Mouse (Mus musculus): ENCODE results near the gene D17Wsu92e. TPM values are rescaled to one million over a fixed set of nuclear protein-coding genes. Genes with fewer than 3 reads are reported as not detected.

The D17Wsu92e gene
- polyA plus RNA-seq, 1 experiment from 2014 or later: 10.9 TPM

DNA sequence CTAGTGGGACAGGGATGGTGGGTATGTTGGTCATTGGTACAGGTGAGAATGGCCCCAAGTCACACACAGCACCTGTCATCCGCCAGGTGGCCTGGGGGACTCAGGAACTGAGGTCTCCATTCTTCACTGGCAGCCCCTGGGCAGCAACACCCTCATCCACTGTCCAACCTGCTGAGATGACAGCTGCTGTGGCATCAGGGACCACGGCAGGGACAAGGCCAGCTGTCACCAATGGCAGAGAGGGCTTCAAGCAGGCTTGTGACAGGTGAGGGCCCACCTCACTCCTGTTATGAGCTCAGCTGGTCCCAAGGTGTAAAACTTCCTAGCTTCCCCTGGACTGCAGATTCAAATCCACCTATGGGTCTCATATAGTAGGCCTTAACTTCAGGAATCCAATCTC, 72.3 kb downstream of the D17Wsu92e start:
- H3K36me3 ChIP-seq (ENCODE audit: control insufficient read depth, insufficient read depth, low read length): no peaks in the 10 kb centered on the region
- H3K9me3 ChIP-seq (ENCODE audit: control insufficient read depth, low read length): no peaks in the 10 kb centered on the region
- H3K4me3 ChIP-seq (ENCODE audit: low read depth, low read length): no peak overlapping the region
- no peak for ATAC-seq (ENCODE audit: low FRiP score)
- no peak overlapping the region for H3K4me2 ChIP-seq (replicated peaks; ENCODE audit: low read depth, low read length)
- 85% methylated on average over 2 of the region's 2 CpGs for WGBS
- no peak overlapping the region for H3K9ac ChIP-seq (ENCODE audit: low read depth, low read length)
- no peak for DNase-seq (ENCODE audit: low spot score)
- no peak overlapping the region for H3K27ac ChIP-seq (ENCODE audit: low read depth, low read length)
- no peaks in the 10 kb centered on the region for H3K27me3 ChIP-seq (ENCODE audit: control insufficient read depth, insufficient read depth, low read length)
- H3K4me1 ChIP-seq (replicated peaks; ENCODE audit: control insufficient read depth, insufficient read depth, low read length): no peaks in the 10 kb centered on the region

DNA sequence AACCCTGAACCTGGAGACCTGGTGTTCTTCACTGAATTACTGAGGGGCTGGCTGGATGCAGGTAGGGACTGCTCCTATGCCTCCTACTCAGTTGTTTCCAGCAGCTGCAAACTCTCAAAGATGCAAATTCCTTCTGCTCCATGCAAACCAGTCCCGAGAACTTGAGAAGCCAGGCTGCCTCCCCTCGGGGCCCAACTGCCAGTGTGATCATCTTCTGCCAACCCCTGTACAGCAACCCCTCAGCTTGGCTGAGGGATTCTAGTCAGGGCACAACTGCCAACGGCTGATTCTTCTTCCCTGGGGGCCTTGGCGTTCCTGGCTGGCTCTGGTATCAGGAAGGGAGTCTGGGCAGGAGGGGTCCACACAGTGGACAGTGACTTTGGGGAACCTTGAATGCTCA, 74.0 kb downstream of the D17Wsu92e start:
- 71% methylated on average over 4 of the region's 4 CpGs for WGBS
- no peak for ATAC-seq (ENCODE audit: low FRiP score)
- no peaks in the 10 kb centered on the region for H3K27me3 ChIP-seq (ENCODE audit: control insufficient read depth, insufficient read depth, low read length)
- DNase-seq (ENCODE audit: low spot score): no peak
- H3K9me3 ChIP-seq (ENCODE audit: control insufficient read depth, low read length): no peaks in the 10 kb centered on the region
- no peak overlapping the region for H3K4me2 ChIP-seq (replicated peaks; ENCODE audit: low read depth, low read length)
- no peak overlapping the region for H3K9ac ChIP-seq (ENCODE audit: low read depth, low read length)
- no peaks in the 10 kb centered on the region for H3K36me3 ChIP-seq (ENCODE audit: control insufficient read depth, insufficient read depth, low read length)
- H3K4me3 ChIP-seq (ENCODE audit: low read depth, low read length): no peak overlapping the region
- H3K27ac ChIP-seq (ENCODE audit: low read depth, low read length): no peak overlapping the region
- no peaks in the 10 kb centered on the region for H3K4me1 ChIP-seq (replicated peaks; ENCODE audit: control insufficient read depth, insufficient read depth, low read length)

DNA sequence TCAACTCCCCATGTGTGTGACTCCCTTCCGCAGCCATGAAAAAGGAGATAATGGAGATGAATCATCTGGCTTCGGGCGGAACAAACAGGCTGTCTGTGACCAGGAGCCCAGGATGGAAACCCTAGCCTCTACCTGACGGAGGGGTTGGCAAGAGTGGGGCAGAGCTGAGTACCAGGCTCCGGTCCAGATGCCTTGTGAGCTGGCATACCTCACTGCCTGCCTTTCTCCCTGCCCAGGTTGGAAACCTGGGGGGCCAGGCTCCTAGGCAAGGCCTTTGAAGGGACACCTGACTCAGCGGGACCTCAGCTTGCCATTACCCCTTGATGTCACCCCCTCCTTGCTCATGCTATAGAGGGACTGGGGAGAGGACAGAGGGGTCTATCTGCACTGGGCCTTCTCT, 79.5 kb downstream of the D17Wsu92e start:
- H3K9me3 ChIP-seq (ENCODE audit: control insufficient read depth, low read length): no peaks in the 10 kb centered on the region
- no peak overlapping the region for H3K27ac ChIP-seq (ENCODE audit: low read depth, low read length)
- WGBS: 95% methylated on average over 6 of the region's 6 CpGs
- no peak for DNase-seq (ENCODE audit: low spot score)
- no peaks in the 10 kb centered on the region for H3K27me3 ChIP-seq (ENCODE audit: control insufficient read depth, insufficient read depth, low read length)
- no peak for ATAC-seq (ENCODE audit: low FRiP score)
- H3K4me3 ChIP-seq (ENCODE audit: low read depth, low read length): no peak overlapping the region
- no peaks in the 10 kb centered on the region for H3K36me3 ChIP-seq (ENCODE audit: control insufficient read depth, insufficient read depth, low read length)
- H3K4me2 ChIP-seq (replicated peaks; ENCODE audit: low read depth, low read length): no peak overlapping the region
- H3K9ac ChIP-seq (ENCODE audit: low read depth, low read length): no peak overlapping the region
- no peaks in the 10 kb centered on the region for H3K4me1 ChIP-seq (replicated peaks; ENCODE audit: control insufficient read depth, insufficient read depth, low read length)

DNA sequence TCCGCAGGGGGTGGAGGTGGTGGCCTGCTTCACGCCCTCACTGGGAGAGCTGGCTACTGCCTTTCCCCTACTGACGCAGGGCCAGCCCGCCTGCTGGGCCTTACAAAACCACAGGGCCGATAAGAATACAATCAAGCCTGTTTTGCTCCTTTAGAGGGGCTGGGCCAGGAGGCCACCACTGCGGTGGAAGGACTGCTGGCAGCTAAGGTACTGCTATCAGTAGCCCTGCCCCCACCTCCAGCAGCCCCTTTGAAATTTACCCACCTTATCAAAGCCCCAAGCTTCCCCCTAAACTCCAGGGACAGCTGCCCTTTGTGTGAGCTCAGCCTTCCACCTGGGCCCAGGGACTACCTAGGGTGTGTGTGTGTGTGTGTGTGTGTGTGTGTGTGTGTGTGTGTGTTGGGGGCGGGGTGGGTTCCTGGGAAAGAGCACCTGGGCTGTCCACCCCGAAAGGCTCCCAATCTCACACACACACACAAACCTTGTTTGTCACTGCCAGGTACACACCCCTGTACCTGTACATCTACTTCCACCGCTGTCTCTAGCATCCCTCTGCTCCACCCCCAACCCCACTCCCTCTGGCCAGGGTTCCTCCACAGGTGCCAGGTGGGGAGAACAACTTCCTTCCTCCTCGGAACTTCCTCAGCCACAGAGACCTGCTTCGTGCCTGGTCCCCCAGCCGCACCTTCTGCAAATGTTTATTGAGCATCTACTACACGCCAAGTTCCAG, 85.9 kb downstream of the D17Wsu92e start:
- Histone ChIP-seq H3K4me3 (ENCODE audit: low read depth, low read length) (no peak overlapping the region), H3K4me2 (replicated peaks; ENCODE audit: low read depth, low read length) (no peak overlapping the region), H3K4me1 (replicated peaks; ENCODE audit: control insufficient read depth, insufficient read depth, low read length) (0 out of 2 replicates have a peak, but pooled peaks cover 2% of the 10 kb centered on the region), H3K9me3 (ENCODE audit: control insufficient read depth, low read length) (no peaks in the 10 kb centered on the region), H3K36me3 (ENCODE audit: control insufficient read depth, insufficient read depth, low read length) (no peaks in the 10 kb centered on the region), H3K9ac (ENCODE audit: low read depth, low read length) (no peak overlapping the region), H3K27ac (ENCODE audit: low read depth, low read length) (no peak overlapping the region), H3K27me3 (ENCODE audit: control insufficient read depth, insufficient read depth, low read length) (no peaks in the 10 kb centered on the region)
- ATAC-seq (ENCODE audit: low FRiP score): no peak
- no peak for DNase-seq (ENCODE audit: low spot score)
- 20% methylated on average over 12 of the region's 13 CpGs for WGBS

DNA sequence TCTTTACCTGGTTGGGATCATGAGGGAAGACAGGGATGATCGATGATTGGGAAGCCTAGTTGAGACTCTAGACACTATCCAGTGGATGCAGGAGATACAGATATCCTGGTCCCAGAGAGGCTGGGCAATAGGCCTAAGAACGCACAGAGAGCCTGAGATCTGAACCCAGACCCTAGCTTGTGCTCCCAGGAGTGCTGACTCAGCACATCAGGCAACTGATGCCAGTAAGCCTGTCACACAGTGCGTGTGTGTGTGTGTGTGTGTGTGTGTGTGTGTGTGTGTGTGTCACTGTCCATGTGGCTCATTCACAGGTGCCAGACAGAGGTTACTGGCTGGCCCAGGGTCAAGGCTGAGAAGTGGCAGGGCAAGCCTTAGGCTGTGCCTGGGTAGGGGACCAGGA, 87.8 kb downstream of the D17Wsu92e start:
- no peak for ATAC-seq (ENCODE audit: low FRiP score)

DNA sequence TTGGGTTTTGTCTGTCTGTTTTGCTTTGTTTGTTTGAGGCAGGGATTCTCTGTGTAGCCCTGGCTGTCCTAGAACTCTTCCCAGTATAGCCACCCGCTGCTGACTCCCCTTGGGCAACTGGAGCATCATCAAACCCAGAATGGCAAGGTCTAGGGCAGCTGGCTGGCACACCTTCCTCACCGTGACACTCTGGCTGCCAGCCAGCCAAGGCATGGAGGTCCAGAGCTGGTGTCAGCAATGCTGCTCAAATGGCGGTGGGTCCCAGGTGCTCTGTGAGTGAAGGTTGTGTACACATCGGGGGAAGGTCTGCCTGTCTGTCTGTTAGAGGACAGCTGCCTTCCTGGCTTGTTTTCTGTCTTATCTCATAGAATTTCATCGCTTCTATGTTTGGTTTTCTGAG, 88.3 kb downstream of the D17Wsu92e start:
- Histone ChIP-seq H3K4me2 (replicated peaks; ENCODE audit: low read depth, low read length) (no peak overlapping the region), H3K27me3 (ENCODE audit: control insufficient read depth, insufficient read depth, low read length) (no peaks in the 10 kb centered on the region), H3K36me3 (ENCODE audit: control insufficient read depth, insufficient read depth, low read length) (no peaks in the 10 kb centered on the region), H3K4me1 (replicated peaks; ENCODE audit: control insufficient read depth, insufficient read depth, low read length) (0 out of 2 replicates have a peak, but pooled peaks cover 2% of the 10 kb centered on the region), H3K4me3 (ENCODE audit: low read depth, low read length) (no peak overlapping the region), H3K9ac (ENCODE audit: low read depth, low read length) (no peak overlapping the region), H3K9me3 (ENCODE audit: control insufficient read depth, low read length) (no peaks in the 10 kb centered on the region), H3K27ac (ENCODE audit: low read depth, low read length) (no peak overlapping the region)
- DNase-seq (ENCODE audit: low spot score): no peak
- no peak for ATAC-seq (ENCODE audit: low FRiP score)
- WGBS: 84% methylated on average over 5 of the region's 5 CpGs

More for the DNA sequence above, 87.8 kb downstream of the D17Wsu92e start:
- Histone ChIP-seq H3K4me3 (ENCODE audit: low read depth, low read length) (no peak overlapping the region), H3K27ac (ENCODE audit: low read depth, low read length) (no peak overlapping the region), H3K27me3 (ENCODE audit: control insufficient read depth, insufficient read depth, low read length) (no peaks in the 10 kb centered on the region), H3K36me3 (ENCODE audit: control insufficient read depth, insufficient read depth, low read length) (no peaks in the 10 kb centered on the region), H3K9ac (ENCODE audit: low read depth, low read length) (no peak overlapping the region), H3K4me1 (replicated peaks; ENCODE audit: control insufficient read depth, insufficient read depth, low read length) (0 out of 2 replicates have a peak, but pooled peaks cover 2% of the 10 kb centered on the region), H3K4me2 (replicated peaks; ENCODE audit: low read depth, low read length) (no peak overlapping the region), H3K9me3 (ENCODE audit: control insufficient read depth, low read length) (no peaks in the 10 kb centered on the region)
- no peak for DNase-seq (ENCODE audit: low spot score)
- WGBS: 90% methylated on average over 3 of the region's 3 CpGs

DNA sequence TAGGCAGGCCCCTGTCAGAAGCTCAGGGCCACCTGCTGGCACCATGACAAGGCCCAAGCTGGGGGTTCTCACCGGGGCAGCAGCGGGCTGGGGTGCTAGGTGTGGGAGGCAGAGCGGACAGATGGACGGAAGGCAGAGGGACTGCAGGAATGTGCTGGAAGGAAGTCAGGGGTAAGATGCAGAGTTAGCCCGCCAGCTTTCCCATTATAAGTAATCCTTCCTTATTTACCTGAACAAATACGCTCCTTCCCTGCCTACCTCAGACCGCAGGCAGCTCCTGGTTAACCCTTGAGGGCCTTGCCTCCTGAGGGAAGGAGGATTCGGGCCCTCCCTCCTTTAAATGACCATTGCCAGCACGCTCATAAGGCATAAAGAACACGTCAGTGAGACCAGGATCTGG, 91.7 kb downstream of the D17Wsu92e start, which contains the start of gene Spdef:
TSS of gene Spdef (minus strand) at position 186 of the 400 bp plus-strand sequence.
- no peaks in the 10 kb centered on the region for H3K9me3 ChIP-seq (ENCODE audit: control insufficient read depth, low read length)
- H3K27ac ChIP-seq (ENCODE audit: low read depth, low read length): no peak within 1 kb of the TSS
- no peak within 1 kb of the TSS for H3K4me2 ChIP-seq (replicated peaks; ENCODE audit: low read depth, low read length)
- 72% methylated on average over 10 of the region's 10 CpGs for WGBS
- ATAC-seq (ENCODE audit: low FRiP score) (no peak), DNase-seq (ENCODE audit: low spot score) (no peak)
- no peaks in the 10 kb centered on the region for H3K27me3 ChIP-seq (ENCODE audit: control insufficient read depth, insufficient read depth, low read length)
- no peak within 1 kb of the TSS for H3K9ac ChIP-seq (ENCODE audit: low read depth, low read length)
- no peaks in the 10 kb centered on the region for H3K36me3 ChIP-seq (ENCODE audit: control insufficient read depth, insufficient read depth, low read length)
- H3K4me3 ChIP-seq (ENCODE audit: low read depth, low read length): no peak within 1 kb of the TSS
- H3K4me1 ChIP-seq (replicated peaks; ENCODE audit: control insufficient read depth, insufficient read depth, low read length): peaks cover 6% of the 10 kb centered on the region; the same call in 1 of the 2 replicates

DNA sequence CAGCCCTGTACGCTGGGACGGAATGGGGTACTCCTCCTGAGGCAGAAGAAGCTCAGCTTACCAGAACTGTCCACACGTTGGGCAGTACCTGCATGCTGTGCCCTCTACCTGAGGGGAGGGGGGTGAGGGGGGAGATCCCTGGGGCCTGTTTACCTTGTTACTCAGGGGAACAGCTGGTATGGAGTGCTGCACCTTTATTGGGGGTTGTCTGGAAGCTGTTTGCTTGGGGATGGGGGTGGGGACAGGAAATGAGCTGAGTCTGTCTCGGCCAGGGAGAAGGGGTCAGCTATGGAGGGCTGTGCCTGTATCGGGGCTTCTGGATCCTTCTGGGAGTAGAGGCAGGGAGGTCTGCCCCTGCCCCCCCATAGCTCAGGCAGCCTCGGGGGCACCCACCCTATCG, 93.9 kb downstream of the D17Wsu92e start:
- H3K27ac ChIP-seq (ENCODE audit: low read depth, low read length): no peak overlapping the region
- 62% methylated on average over 7 of the region's 7 CpGs for WGBS

DNA sequence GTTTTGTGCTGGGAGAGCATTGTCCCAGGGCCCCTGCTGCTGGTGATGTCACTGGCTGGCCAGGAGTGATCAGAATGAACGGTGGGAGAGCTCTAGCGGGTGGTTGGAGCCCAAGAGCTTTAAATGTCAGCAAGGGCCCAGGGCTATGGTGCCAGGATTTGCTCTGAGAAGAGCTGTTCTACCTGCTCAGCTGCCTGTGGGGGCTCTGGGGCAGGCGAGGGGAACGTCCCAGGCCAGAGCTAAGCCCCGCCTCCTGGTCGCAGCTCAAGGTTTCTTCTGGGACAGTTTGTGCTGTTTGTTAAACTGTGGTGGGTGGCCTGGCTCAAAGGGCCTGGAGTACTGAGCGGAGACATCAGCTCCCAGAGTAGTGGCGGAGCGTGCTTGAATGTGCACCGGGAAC, 95.0 kb downstream of the D17Wsu92e start:
- peak; percentile 47; the same call in 1 of the 2 replicates for ATAC-seq (ENCODE audit: low FRiP score)
- H3K4me1 ChIP-seq (replicated peaks; ENCODE audit: control insufficient read depth, insufficient read depth, low read length): peaks cover 6% of the 10 kb centered on the region; the same call in 1 of the 2 replicates
- DNase-seq (ENCODE audit: low spot score): peak; percentile 31
- no peak overlapping the region; the same call in 1 of the 2 replicates for H3K4me3 ChIP-seq (ENCODE audit: low read depth, low read length)
- no peaks in the 10 kb centered on the region for H3K36me3 ChIP-seq (ENCODE audit: control insufficient read depth, insufficient read depth, low read length)
- no peak overlapping the region for H3K4me2 ChIP-seq (replicated peaks; ENCODE audit: low read depth, low read length)
- H3K27me3 ChIP-seq (ENCODE audit: control insufficient read depth, insufficient read depth, low read length): no peaks in the 10 kb centered on the region
- no peak overlapping the region for H3K27ac ChIP-seq (ENCODE audit: low read depth, low read length)
- WGBS: 13% methylated on average over 10 of the region's 10 CpGs
- peak overlapping the region; percentile 15; the same call in 1 of the 2 replicates for H3K9ac ChIP-seq (ENCODE audit: low read depth, low read length)
- H3K9me3 ChIP-seq (ENCODE audit: control insufficient read depth, low read length): no peaks in the 10 kb centered on the region

More for the DNA sequence above, 93.9 kb downstream of the D17Wsu92e start:
- Histone ChIP-seq H3K9me3 (ENCODE audit: control insufficient read depth, low read length) (no peaks in the 10 kb centered on the region), H3K4me1 (replicated peaks; ENCODE audit: control insufficient read depth, insufficient read depth, low read length) (peaks cover 6% of the 10 kb centered on the region; the same call in 1 of the 2 replicates), H3K4me3 (ENCODE audit: low read depth, low read length) (no peak overlapping the region), H3K4me2 (replicated peaks; ENCODE audit: low read depth, low read length) (no peak overlapping the region), H3K36me3 (ENCODE audit: control insufficient read depth, insufficient read depth, low read length) (no peaks in the 10 kb centered on the region), H3K27me3 (ENCODE audit: control insufficient read depth, insufficient read depth, low read length) (no peaks in the 10 kb centered on the region), H3K9ac (ENCODE audit: low read depth, low read length) (no peak overlapping the region)
- no peak for ATAC-seq (ENCODE audit: low FRiP score)
- no peak for DNase-seq (ENCODE audit: low spot score)
